Mouse (Mus musculus) embryonic facial prominence, embryonic 13.5 days (tissue): Measurements from ENCODE around the gene 6030498E09Rik. TPM values are rescaled to one million over a fixed set of nuclear protein-coding genes. Genes with fewer than 3 reads are reported as not detected.

ENCODE experiments used
- microRNA-seq: library from miRNA; unstranded; fragments of <30 nt; microRNA quantifications from one replicate; pipeline ENCODE4, GENCODE M21; 2016
- polyA plus RNA-seq: library from polyadenylated mRNA; unstranded; fragments of >200 nt; fragmentation: Nextera tagmentation; extraction: Ambion mirVana; gene quantifications from 2 replicates; pipeline ENCODE4 v1.2.1, GENCODE M21; 2015

The 6030498E09Rik gene
- polyA plus RNA-seq, 1 experiment from 2014 or later, result not detected

Small RNAs within 50 kb of the gene (microRNA-seq; reads per million reads assigned to microRNA genes)
- gene Gm25642, result not detected

Other genes with a start within 250 kb of the 6030498E09Rik start
- 34.1 and 35.6 TPM in 2 replicates for gene Cul4b, start 196.5 kb upstream of the 6030498E09Rik start, polyA plus RNA-seq
- gene Mcts1, start 172.1 kb upstream of the 6030498E09Rik start, polyA plus RNA-seq, result 96.1 and 96.7 TPM in 2 replicates
- 24.9 and 26.5 TPM in 2 replicates for gene C1galt1c1, start 137.6 kb upstream of the 6030498E09Rik start, polyA plus RNA-seq